Mouse (Mus musculus): Measurements from ENCODE around the gene Agk.

Agk gene

DNA sequence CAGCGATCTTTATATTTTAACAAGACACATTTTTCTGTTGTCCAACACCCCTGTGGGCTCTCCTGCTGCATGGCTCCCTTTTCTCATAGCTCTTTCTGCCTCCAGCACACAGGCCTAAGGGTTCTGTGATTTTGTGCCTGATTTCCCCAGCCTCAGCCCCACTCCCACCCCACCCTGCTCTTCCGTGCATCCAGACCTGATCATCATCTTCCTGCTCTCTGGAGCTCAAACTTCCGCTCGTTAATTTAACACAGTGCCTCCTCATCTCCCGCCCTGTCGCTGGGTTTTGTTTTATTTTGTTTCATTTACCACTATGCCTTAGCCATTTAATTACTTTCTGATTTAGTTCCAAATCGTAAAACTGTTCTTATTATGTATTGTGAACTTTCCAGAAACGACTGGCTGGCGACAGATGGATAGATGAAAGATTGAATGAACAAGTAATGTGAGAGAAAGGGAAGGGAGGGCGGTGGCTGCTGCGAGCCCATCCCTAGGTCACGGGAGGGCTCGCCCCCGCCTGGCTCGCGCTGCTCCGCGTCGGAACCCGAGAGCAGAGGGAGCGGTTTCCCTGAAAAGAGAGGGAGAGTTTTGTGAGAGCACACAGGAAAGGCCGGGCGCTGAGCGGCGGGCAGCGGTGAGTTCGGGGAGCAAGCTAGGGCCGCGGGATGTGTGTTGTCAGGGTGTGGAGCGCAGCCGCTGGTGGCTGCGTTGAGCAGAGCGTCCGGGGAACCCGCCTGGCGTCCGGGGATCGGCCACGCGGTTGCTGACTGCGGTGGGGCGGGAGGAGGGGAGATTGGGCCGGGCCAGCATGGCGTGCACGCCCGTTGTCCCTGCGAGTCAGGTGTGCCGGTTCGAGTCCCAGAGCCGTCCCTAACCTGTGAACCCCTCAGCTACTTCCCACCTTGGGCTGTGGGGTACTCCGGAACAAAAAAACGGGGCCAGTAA, at the start of gene Agk:
Gene Agk (plus strand): TSS at position 276 of the 945 bp plus-strand sequence.
- peak; percentile 36 for DNase-seq (ENCODE audit: low read depth, low spot score)

DNA sequence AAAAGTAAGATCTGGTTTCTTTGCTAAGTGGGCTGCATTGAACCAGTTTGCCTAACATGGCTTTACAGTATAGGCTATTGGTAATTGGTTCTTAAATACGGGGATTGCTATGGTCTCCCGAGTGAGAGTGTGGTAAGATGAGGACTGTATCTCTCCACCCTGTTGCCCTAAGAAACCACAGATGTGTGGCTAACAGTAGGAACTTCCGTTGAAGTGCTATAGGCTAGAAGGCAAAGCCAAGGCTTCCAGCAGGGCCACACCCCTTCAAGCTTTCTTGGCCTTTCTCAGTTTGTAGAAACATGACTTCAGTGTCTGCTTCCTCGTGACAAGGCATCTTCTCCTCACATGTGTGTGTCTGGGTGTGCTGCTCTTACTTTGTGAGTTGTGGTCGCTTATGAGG, 24.3 kb upstream of the Agk start:
- DNase-seq (ENCODE audit: low read depth, low spot score), result no peak

DNA sequence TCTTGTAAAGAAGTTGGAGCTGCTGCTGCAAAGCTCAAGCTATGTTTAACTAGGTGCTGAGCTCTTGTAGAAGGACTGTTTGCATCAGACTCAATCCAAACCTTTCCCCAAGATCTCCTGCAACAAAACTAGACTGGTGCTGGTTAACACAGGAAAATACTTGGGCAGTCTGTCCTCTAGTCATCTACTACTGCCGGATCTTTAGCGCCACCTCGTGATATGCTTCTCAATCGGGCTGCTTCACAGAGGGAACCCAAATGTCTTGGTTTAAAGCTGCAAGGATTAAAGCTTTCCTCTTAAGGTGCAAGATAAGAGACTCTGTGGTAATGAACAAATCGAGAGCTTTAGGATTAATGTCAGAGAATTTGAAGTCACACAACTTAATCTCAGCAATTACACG, 21.6 kb upstream of the Agk start:
- DNase-seq (ENCODE audit: low read depth, low spot score), result no peak

DNA sequence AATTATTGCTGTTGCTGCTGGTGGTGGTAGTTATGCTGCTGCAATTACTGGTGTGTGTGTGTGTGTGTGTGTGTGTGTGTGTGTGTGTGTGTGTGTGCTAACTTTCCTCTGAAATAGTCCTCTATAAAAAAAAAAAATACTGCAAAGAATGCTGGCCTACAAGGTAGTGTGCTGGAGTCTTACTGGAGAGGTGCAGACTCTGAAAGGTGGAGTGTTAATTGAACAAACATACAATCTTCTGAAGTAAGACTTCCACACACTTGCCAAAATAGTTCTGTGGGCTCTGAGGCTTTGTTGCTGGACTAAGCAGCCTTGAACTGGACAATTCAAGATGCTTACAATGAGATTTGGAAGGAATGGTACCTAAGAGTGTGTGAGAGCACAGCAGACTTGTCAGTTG, 20.0 kb upstream of the Agk start:
- no peak for DNase-seq (ENCODE audit: low read depth, low spot score)

DNA sequence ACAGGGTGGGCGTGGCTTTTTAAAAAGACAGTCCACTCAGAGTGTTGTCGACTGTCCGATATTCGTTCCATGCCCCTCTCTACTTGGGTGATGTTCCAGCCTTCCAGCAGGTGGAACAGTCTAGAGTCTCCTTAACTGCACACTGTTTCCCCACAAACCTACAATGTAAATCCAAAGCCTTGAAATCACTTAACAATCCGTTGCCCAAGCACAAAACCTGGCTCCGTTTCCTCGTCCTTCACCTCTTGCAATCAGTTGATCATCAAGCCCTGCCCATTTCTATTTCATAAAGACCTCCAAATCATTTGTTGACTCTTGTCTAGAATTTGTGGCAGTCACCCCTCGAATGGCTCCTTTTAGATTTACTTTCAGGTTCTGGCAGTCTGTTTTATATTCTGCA, 1.4 kb downstream of the Agk start:
- DNase-seq (ENCODE audit: low read depth, low spot score), result no peak

DNA sequence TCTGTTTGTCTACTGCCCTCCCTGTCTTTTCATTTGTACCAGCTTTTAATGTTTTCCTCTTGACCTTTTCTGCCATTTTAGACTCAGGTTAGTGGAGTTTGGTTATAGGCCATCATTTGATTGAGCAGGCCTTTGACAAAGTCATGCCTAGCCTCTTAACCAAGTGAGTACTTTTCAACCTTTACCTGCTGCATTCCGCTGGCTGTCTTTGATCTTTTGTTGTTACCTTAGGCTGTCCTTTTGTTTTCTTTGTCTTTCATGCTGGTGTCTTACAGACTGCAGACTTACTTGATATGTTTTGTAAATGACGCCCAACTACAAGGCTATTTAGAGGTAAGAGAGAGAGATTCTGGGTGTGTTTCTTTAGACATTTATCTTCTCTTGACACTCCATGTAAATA, 8.5 kb downstream of the Agk start:
- no peak for DNase-seq (ENCODE audit: low read depth, low spot score)

DNA sequence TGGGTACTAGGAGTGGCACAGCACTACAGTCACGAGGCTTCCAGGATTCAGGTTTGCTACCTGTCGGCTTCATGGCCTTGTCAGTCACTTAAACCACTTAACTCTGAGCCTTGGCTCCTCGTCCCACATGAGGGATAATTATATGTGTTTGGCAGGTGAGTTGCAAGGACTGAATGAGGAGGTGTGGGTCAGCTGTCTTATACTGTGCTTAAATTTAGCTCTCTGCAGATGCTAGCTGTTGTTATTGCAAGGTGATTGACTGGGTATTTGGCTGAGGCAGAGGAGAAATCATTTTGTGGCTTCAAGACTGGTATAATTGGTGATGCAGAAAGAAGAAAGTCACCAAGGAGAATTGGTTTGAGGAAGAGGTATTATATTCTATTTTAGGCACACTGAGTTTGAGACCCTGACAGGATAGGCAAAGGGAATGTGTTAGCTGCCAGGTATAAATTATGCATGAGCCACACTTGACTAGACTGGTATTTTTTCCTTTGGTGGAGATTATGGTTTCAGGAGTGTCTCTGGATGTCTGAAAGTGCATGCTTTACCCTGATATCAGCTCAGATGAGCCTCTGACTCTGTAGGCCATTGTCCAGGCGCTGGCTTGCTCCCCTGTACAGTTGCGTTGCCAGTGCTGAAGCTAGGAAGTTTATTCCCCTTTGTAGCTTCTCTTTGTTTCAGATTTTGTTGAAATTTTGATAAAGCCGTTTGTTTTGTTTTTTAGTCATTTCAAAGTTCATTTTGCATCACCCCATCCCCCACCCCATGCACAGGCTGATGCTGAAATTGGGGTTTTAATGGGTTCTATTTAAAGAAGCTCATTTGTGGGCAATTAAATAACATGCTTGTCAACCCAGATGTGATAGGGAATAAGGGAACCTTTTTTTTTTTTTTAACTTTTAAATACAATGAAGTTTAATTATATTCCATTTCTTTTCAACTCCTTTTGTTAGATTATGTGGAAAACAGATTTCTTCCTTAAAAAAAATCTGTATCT, 12.1 kb downstream of the Agk start:
- DNase-seq (ENCODE audit: low read depth, low spot score), result no peak

DNA sequence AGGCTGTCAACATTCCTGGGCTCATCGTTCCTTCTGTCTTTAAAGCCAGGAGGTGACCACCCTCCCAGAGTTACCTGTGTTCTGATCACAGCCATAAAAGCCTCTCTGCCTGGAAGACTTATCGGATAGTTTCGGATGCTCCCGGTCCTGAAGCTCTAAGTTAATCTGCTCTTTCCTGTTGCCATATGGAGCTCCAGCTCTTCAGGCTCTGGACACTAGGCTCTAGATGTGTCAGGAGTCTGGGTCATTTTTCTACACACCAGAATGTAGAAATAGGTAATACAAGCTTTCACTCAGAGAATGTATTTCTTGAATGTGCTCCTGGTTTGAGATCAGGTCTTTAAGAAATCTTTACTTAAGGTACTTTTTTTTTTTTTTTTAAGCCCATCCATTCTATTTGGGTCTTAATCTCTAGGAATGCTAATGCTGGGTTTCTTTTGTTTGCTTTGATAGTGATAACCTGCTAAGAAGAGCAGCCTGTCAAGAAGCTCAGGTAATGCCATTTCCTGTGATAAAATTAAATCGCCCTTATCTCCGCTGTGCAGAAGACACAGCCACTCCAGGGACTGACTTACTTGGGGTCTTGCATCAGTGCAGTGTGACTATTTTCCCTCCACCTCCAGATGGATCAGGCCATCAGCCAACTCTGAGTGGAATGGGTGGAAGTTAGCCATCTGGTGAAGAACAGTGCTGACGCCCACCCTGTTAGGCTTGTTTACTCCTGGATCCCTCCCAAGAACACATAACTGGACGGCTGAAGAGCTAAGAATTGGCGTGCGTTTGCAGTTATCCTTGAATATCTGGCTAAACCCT, 22.2 kb downstream of the Agk start:
- DNase-seq (ENCODE audit: low read depth, low spot score), result no peak

DNA sequence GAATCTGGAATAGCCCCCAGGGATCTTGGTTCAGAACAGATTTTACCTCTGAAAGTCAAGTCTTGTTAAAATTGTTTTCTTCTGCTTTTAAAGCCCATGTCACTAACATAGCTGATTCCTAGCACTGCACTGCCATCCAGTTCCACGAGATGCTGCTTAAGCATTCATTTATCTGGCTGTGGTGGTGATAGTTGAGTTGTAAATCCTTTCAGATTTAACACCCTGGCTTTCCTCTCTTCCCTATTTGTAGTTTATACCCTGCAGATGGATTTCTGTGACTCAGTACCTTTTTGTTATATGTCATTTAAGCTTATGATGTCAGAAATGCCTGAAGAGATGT, 22.8 kb downstream of the Agk start:
- DNase-seq (ENCODE audit: low read depth, low spot score), result no peak

DNA sequence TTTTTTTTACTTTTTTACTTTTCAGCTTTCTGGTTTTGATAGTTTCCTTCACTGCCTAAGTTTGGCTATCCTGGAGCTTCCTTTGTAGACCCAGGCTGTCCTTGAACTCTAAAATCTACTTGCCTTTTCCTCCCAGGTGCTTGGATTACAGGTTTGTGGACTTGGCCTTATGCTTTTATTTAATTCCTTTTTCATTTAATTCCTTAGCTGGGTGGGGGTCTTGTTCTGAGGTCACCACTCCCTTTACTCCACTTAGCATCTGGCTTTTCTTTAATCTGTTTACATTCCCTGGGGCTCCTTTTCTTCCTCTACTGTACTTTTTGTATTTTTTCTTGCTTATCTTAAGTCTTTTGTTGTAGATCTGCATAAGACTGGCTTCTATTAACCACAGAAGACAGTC, 25.1 kb downstream of the Agk start:
- DNase-seq (ENCODE audit: low read depth, low spot score), result no peak

DNA sequence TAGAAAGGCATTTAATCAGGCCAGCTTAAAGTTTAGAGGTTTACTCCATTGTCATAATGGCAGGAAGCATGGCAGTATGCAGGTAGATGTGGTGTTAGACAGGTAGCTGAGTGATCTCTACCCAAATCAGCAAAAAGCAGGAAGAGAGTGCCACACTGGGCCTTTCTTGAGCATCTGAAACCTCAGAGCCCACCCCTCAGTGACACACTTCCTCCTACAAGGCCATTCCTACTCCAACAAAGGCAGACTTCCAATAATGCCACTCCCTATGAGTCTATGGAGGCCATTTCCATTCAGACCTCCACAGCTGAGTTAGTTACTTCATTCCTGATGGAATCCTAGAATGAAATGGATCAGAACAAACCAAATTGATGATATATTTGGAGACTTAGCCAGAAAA, 25.9 kb downstream of the Agk start:
- no peak for DNase-seq (ENCODE audit: low read depth, low spot score)

DNA sequence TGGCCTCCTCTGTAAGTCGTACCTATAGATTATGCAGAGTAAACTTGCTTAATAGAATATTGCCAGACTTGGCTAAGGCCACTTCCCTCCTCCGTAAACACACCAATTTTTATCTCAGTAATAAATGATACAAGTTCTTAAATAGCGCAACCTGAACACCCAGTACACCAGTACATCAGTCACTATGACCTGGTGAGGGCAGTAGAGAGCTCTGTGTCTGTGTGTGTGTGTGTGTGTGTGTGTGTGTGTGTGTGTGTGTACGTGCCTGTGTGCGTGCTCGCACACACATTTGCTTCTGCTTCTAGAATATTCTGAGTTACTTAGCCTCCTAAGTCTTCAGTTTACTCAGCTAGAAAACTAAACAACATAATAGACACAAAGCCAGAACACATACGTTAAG, 28.4 kb downstream of the Agk start:
- no peak for DNase-seq (ENCODE audit: low read depth, low spot score)

DNA sequence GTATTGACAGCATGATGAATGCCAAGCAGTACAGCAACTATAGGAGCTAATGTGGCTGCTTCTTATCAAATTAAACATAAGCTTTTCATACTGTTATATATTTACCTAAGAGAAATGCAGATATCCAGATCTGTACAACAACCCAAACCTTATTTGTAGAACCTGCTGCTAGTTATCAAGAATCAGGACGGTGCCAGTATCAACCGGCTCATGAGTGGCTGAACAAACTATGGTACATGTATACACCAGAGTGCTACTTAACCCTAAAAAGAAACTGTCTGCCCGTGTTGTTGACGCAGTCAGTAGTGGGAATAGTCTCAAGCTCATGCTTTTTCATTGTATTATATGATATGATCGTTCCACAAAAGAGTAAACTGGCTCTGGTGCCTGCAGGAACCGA, 46.1 kb downstream of the Agk start:
- no peak for DNase-seq (ENCODE audit: low read depth, low spot score)

DNA sequence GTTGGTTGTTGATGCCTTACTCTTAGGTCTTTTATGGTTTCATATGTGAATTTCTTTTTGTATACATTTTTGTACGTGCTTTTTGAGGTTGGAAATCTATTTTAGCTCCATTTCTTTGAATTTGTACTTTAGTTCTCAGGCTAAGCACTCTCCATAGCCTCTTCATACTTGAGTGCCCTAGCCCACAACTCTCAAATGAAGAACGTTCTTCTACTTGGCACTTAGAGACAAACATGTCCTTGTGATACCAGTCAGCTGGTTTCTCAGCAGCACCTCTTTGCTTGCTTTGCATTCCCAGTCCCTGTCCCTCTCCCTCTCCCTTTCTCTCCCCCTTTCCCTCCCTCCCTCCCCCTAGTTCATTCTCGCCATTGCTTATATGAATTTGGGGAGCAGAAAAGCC, 55.2 kb downstream of the Agk start:
- DNase-seq (ENCODE audit: low read depth, low spot score), result no peak

DNA sequence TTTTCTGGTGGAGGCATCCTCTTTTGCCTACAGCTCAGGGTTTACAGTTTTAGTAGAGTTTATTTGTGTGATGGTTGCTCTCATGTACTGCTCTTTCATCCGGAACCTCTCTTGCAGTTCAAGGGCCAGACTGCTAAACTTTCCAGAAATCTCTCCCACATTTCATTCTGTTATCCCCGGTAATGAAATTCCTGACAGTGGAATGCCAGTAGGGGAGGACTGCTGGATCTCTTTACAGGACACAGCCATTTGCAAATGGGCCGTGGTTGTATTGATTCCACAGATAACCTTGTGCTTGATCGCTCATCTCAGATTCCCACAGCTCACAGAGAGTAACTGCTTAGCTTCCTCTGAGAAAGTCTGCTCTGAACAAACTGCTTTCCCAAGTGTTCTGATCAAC, 56.9 kb downstream of the Agk start:
- DNase-seq (ENCODE audit: low read depth, low spot score), result no peak

DNA sequence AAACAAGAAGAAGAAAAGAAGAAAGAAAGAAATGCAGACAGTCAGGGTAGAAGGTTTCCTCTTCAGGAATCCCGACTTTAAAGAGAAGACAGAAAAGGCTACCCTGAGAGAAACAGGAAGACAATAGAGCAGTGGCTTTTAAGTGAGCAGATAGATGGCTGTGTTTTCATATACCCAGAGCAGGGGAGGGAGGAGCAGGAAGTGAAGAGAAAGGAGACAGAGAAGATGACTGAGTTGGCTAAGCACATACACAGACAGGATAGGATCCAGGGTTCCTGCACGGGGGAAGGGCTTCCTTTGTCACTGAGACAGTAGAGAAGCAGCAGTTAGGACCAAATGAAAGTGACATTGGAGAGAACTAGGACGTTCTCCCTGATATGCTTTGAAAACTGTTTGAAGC, 60.7 kb downstream of the Agk start:
- no peak for DNase-seq (ENCODE audit: low read depth, low spot score)

DNA sequence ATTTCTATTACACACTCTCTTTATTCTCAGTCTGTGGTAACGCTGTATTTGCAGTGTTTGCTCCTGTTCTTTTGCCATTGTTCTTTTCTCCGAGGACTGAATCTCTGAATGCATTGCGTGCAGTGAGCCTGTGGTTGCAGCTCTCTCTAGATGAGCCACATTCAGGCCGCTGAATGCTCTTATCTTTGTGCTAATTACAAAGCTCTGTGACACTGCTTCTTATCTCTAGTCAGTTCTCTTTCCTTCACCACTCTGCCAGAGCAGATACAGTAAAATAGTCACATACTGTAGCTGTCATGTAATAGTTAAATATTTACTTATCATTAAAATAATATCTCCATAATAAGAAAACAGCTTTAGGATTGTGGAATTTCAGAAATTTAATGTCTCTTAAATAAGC, 63.7 kb downstream of the Agk start:
- DNase-seq (ENCODE audit: low read depth, low spot score), result no peak

DNA sequence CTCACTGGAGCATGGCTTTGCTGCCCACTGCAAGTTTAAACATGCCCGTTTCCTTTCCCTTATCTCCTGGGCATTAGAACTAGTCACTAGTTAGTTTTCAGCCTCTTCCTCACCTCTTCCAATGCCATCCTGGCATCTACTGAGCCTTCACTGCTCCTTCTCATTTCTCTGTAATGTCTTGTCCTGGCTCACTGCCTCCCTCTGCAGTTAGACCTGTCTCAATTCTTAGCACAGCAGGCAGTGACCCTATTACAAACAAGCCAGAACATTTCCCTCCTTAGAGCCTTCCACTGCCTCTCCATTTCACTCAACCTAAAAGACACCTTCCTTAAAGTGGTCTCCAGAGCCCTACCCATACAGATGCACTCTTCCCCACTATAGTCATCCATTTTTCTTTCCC, 66.0 kb downstream of the Agk start:
- DNase-seq (ENCODE audit: low read depth, low spot score), result no peak

DNA sequence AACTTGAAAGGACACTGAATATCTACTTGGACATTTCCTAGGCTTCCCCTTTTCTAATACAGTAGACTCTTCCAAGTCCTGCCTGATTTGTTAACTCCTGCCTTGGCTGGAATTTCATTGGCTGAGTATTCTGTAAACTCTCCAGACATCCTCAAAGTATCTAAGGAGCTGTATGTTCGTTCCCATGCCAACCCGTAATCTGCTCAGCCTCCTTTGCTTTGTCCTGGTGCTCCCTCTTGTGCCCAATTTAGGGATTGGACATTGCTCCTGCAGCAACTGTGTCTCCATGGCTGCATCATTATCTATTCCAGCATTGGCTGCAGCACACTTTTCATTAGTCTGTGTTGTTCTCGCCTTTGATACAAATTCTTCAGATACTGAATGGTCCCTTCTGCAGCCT, 68.2 kb downstream of the Agk start:
- no peak for DNase-seq (ENCODE audit: low read depth, low spot score)

DNA sequence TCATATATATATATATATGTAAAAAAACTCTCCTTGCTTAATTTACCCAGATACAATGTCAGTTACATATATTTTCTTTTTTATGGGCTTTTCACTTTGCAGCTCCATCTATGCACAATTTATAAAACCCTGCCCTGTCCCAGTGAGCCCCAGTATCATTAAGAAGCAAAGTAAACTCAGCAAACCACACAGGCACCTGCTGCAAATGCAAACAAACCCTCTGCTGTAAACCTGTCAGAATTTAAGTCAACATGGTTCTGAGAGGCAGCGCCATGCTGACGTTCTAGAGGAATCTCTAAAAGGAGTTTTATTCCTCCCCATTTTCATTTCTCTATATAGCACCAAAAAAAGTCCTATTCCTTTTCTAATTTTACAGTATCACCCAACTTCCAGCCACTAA, 77.1 kb downstream of the Agk start:
- DNase-seq (ENCODE audit: low read depth, low spot score), result no peak

DNA sequence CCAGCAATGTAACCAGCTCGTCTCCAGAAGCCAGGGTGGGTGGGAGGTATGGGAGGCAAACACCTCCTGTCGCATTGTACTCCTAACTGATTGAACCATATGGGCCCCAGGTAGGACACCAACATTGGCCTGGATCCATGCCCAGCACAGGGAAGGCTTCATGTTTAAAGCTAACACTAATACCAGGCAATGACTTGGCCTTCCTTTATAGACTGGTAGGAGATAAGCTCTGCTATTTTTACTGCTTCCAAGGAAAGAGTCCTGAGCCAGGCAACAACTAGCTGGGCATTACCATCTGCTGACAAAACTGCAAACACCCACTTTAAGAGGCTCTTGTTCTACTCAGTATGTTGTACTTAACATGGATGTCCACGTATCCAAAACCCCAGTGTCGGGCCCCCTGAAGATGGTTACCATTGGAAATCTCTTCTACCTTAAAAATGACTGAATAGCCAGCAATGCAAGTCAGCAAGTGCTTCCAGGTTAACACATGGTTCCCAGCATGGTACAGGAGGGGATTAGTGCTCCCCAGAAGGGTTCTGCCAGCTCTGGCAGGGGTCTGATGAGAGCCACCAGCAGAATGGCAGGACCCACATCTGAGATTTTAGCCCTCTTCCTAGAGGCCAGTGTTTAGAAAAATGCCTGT, 78.8 kb downstream of the Agk start:
- DNase-seq (ENCODE audit: low read depth, low spot score), result no peak
